In the genomic region with DNA sequence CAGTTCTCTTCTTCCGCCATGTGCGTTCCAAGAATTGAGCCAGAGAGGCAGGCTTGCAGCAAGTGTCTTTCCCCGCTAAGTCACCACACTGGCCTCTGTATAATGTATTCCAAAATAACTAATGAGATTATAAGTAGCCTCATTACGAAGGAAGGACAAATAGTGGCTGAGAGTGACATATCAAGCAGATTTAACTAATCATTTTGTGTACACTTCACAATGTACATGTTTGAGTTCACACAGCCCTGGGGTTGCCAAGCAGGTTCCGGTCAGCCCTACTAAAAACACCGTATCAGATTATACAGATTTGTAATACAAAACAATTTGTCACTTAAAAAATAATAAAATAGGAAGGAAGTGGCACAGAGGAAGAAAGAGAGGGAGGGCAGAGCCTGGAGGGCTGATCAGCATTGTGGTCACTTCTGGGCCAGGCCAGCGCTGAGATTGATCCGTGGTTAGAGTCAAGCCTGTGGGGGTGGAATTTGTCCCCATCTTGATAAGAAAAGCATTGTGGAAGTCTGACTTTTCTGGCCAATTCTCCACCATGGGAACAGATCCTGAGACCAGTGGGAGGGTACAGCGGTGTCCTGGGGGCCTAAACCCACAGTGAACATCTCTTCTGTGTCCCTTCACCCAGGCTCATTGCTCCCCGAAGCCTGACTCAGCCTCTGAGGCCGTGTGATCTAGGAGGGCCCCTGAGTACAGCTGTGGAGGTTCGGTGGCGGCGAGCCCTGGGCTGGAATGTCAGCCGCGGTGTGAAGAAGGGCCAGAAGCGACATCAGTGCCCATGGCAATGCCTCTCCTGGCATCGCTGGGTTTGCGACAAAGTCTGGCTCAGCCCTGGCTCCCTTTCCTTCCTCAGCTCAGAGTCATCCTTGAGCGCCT, we compare ENCODE assay signal across 21 mouse cellular contexts. TPM values are rescaled to one million over a fixed set of nuclear protein-coding genes. Genes with fewer than 3 reads are reported as not detected.
DNase-seq lines count a peak whose midpoint lies in the region; ATAC-seq and TF ChIP-seq lines count a peak whose summit lies in the region.
"Had no signal": no experiment of that assay in that cellular context is flagged by ENCODE, and none has a peak within 500 bp of the region (broad histone marks: within the 10 kb centered on the region; RNA-seq: fewer than 3 reads in every experiment).

No protein-coding gene starts in this region.

- no peak overlapping the region for H3K9ac ChIP-seq in midbrain, embryonic 16.5 days (ENCODE audit: low read depth, low read length)
- H3K9ac ChIP-seq in ES-Bruce4 (ENCODE audit: low read depth, poor library complexity, severe bottlenecking): peak overlapping the region; percentile 20; the same call in 1 of the 2 replicates
- no peak overlapping the region for H3K9ac ChIP-seq in stomach, postnatal 0 days (ENCODE audit: low read length)
- no peak overlapping the region for H3K9ac ChIP-seq in forebrain, embryonic 14.5 days (ENCODE audit: low read length)
- H3K9ac ChIP-seq: forebrain, embryonic 13.5 days; heart, embryonic 12.5 days; kidney, embryonic 15.5 days; liver, embryonic 15.5 days; lung, embryonic 15.5 days; midbrain, embryonic 15.5 days; neural tube, embryonic 15.5 days had no signal

- H3K4me3 ChIP-seq in midbrain, embryonic 10.5 days: no peak overlapping the region
- no peak overlapping the region for H3K4me3 ChIP-seq in midbrain, embryonic 16.5 days (ENCODE audit: low read depth, low read length)
- peak overlapping the region; percentile 13; the same call in 1 of the 2 replicates for H3K4me3 ChIP-seq in ES-Bruce4 (ENCODE audit: low read depth, low read length)
- no peak overlapping the region for H3K4me3 ChIP-seq in stomach, postnatal 0 days (ENCODE audit: low read depth, low read length)
- H3K4me3 ChIP-seq in forebrain, embryonic 14.5 days (ENCODE audit: low read depth, low read length): no peak overlapping the region
- H3K4me3 ChIP-seq: forebrain, embryonic 13.5 days; heart, embryonic 12.5 days; kidney, embryonic 15.5 days; liver, embryonic 15.5 days; lung, embryonic 15.5 days; midbrain, embryonic 15.5 days; neural tube, embryonic 15.5 days had no signal

- no peak for TF ChIP-seq EP300 in ES-Bruce4 (IDR thresholded peaks at IDR 0.05; ENCODE audit: insufficient read depth, low read depth, low read length)
- no peak for TF ChIP-seq EP300 in stomach, postnatal 0 days (optimal IDR thresholded peaks at IDR 0.05)

- no peak for DNase-seq in midbrain, embryonic 10.5 days (ENCODE audit: low spot score)
- peak; percentile 32 for DNase-seq in gastrocnemius, postnatal 14 days
- peak; percentile 41 for DNase-seq in stomach, postnatal 0 days (ENCODE audit: low spot score)
- DNase-seq in forebrain, embryonic 14.5 days (ENCODE audit: low spot score): no peak
- DNase-seq in kidney, adult 18-20 months: no peak
- DNase-seq: adrenal gland, postnatal 25 days; cerebellum, adult 8-10 months; cerebellum, postnatal 36 days; heart, postnatal 10 days had no signal

- no peaks in the 10 kb centered on the region for H3K36me3 ChIP-seq in midbrain, embryonic 10.5 days
- H3K36me3 ChIP-seq in midbrain, embryonic 16.5 days (ENCODE audit: control insufficient read depth, insufficient read depth, low read length): no peaks in the 10 kb centered on the region
- H3K36me3 ChIP-seq in ES-Bruce4 (ENCODE audit: control insufficient read depth, insufficient read depth, low read length, poor library complexity, severe bottlenecking): no peaks in the 10 kb centered on the region
- H3K36me3 ChIP-seq in stomach, postnatal 0 days (ENCODE audit: control insufficient read depth, insufficient read depth, low read length): no peaks in the 10 kb centered on the region
- H3K36me3 ChIP-seq in forebrain, embryonic 14.5 days (ENCODE audit: control insufficient read depth, insufficient read depth, low read length): no peaks in the 10 kb centered on the region
- H3K36me3 ChIP-seq: G1E; heart, embryonic 12.5 days; kidney, embryonic 15.5 days; liver, embryonic 15.5 days; lung, embryonic 15.5 days; midbrain, embryonic 15.5 days; neural tube, embryonic 15.5 days had no signal

- intact Hi-C loops in gastrocnemius, postnatal 14 days (cut with DNase I; ENCODE audit: low total_unique reads): no loop called here

- H3K9me3 ChIP-seq in midbrain, embryonic 10.5 days (replicated peaks): no peaks in the 10 kb centered on the region; the same call in 1 of the 2 replicates
- no peaks in the 10 kb centered on the region for H3K9me3 ChIP-seq in midbrain, embryonic 16.5 days (replicated peaks; ENCODE audit: control insufficient read depth, low read length, poor library complexity, severe bottlenecking)
- H3K9me3 ChIP-seq in ES-Bruce4 (replicated peaks; ENCODE audit: control insufficient read depth, insufficient read depth, low read length, poor library complexity, severe bottlenecking): no peaks in the 10 kb centered on the region
- no peaks in the 10 kb centered on the region for H3K9me3 ChIP-seq in stomach, postnatal 0 days (ENCODE audit: control insufficient read depth, low read length)
- no peaks in the 10 kb centered on the region for H3K9me3 ChIP-seq in forebrain, embryonic 14.5 days (replicated peaks; ENCODE audit: control insufficient read depth, low read length)
- H3K9me3 ChIP-seq: forebrain, embryonic 13.5 days; heart, embryonic 12.5 days; kidney, embryonic 15.5 days; liver, embryonic 15.5 days; lung, embryonic 15.5 days; midbrain, embryonic 15.5 days; neural tube, embryonic 15.5 days had no signal

- no peak for TF ChIP-seq CTCF in ES-Bruce4 (IDR thresholded peaks at IDR 0.05; ENCODE audit: low read depth, low read length)
- TF ChIP-seq CTCF in stomach, postnatal 0 days (IDR thresholded peaks at IDR 0.05; ENCODE audit: low read depth): no peak

- no peak for ATAC-seq in midbrain, embryonic 16.5 days
- peak; percentile 66 for ATAC-seq in stomach, postnatal 0 days (ENCODE audit: low FRiP score, low TSS enrichment)
- ATAC-seq in forebrain, embryonic 14.5 days: no peak
- ATAC-seq: forebrain, embryonic 13.5 days; hindbrain, postnatal 0 days; intestine, embryonic 16.5 days; midbrain, embryonic 15.5 days had no signal

- no peak for TF ChIP-seq POLR2A in ES-Bruce4 (IDR thresholded peaks at IDR 0.05; ENCODE audit: insufficient read depth, low read length)

- 85% methylated on average over 20 of the region's 20 CpGs for WGBS in midbrain, embryonic 10.5 days
- 79% methylated on average over 20 of the region's 20 CpGs for WGBS in midbrain, embryonic 16.5 days
- 68% methylated on average over 20 of the region's 20 CpGs for WGBS in stomach, postnatal 0 days
- WGBS in forebrain, embryonic 14.5 days: 73% methylated on average over 20 of the region's 20 CpGs

- H3K27me3 ChIP-seq in midbrain, embryonic 10.5 days (ENCODE audit: low read depth, poor library complexity, severe bottlenecking): no peaks in the 10 kb centered on the region
- no peaks in the 10 kb centered on the region for H3K27me3 ChIP-seq in midbrain, embryonic 16.5 days (ENCODE audit: control insufficient read depth, insufficient read depth, low read depth, low read length)
- no peaks in the 10 kb centered on the region for H3K27me3 ChIP-seq in ES-Bruce4 (ENCODE audit: control insufficient read depth, insufficient read depth, low read length, poor library complexity, severe bottlenecking)
- H3K27me3 ChIP-seq in stomach, postnatal 0 days (ENCODE audit: control insufficient read depth, insufficient read depth, low read length): no peaks in the 10 kb centered on the region
- no peaks in the 10 kb centered on the region for H3K27me3 ChIP-seq in forebrain, embryonic 14.5 days (replicated peaks; ENCODE audit: control insufficient read depth, insufficient read depth, low read length)
- H3K27me3 ChIP-seq: heart, embryonic 12.5 days; kidney, embryonic 15.5 days; liver, embryonic 15.5 days; lung, embryonic 15.5 days; midbrain, embryonic 15.5 days; neural tube, embryonic 15.5 days had no signal

- peaks cover 19% of the 10 kb centered on the region for H3K4me1 ChIP-seq in midbrain, embryonic 10.5 days
- H3K4me1 ChIP-seq in midbrain, embryonic 16.5 days (ENCODE audit: control insufficient read depth, insufficient read depth, low read length): no peaks in the 10 kb centered on the region
- H3K4me1 ChIP-seq in ES-Bruce4 (ENCODE audit: control insufficient read depth, insufficient read depth, low read length): peaks cover 10% of the 10 kb centered on the region
- no peaks in the 10 kb centered on the region for H3K4me1 ChIP-seq in stomach, postnatal 0 days (replicated peaks; ENCODE audit: control insufficient read depth, insufficient read depth)
- H3K4me1 ChIP-seq in forebrain, embryonic 14.5 days (ENCODE audit: control insufficient read depth, insufficient read depth, low read length): no peaks in the 10 kb centered on the region
- H3K4me1 ChIP-seq: forebrain, embryonic 13.5 days; lung, embryonic 15.5 days; midbrain, embryonic 15.5 days; neural tube, embryonic 15.5 days had no signal

- no peak overlapping the region for H3K4me2 ChIP-seq in midbrain, embryonic 16.5 days (ENCODE audit: low read length)
- H3K4me2 ChIP-seq in stomach, postnatal 0 days (replicated peaks; ENCODE audit: low read depth): no peak overlapping the region
- H3K4me2 ChIP-seq in forebrain, embryonic 14.5 days (ENCODE audit: low read length): no peak overlapping the region
- H3K4me2 ChIP-seq: forebrain, embryonic 13.5 days; heart, embryonic 12.5 days; kidney, embryonic 15.5 days; liver, embryonic 15.5 days; lung, embryonic 15.5 days; midbrain, embryonic 15.5 days; neural tube, embryonic 15.5 days had no signal

- peak overlapping the region; percentile 23; the same call in 1 of the 2 replicates for H3K27ac ChIP-seq in midbrain, embryonic 10.5 days (replicated peaks)
- no peak overlapping the region for H3K27ac ChIP-seq in midbrain, embryonic 16.5 days (ENCODE audit: low read length)
- no peak overlapping the region for H3K27ac ChIP-seq in ES-Bruce4 (ENCODE audit: insufficient read depth, low read length)
- no peak overlapping the region for H3K27ac ChIP-seq in stomach, postnatal 0 days (replicated peaks)
- no peak overlapping the region for H3K27ac ChIP-seq in forebrain, embryonic 14.5 days (ENCODE audit: low read depth, low read length)
- H3K27ac ChIP-seq: forebrain, embryonic 13.5 days; hindbrain, postnatal 0 days; kidney, embryonic 15.5 days; liver, embryonic 15.5 days; lung, embryonic 15.5 days; midbrain, embryonic 15.5 days; neural tube, embryonic 15.5 days had no signal

RNA-seq across cellular contexts. Expression of gene Tcf7l2, which starts 21.9 kb away (rescaled TPM):
- polyA plus RNA-seq in midbrain, embryonic 10.5 days (2016; fragmentation: Nextera tagmentation; extraction: Ambion mirVana): 180 and 255 TPM in 2 replicates
- 824 and 1,080 TPM in 2 replicates for polyA plus RNA-seq in midbrain, embryonic 16.5 days (2015; fragmentation: Nextera tagmentation; extraction: Ambion mirVana)
- polyA plus RNA-seq in ES-Bruce4 (2011; ENCODE audit: insufficient read depth, insufficient read length, low read depth, missing spikeins): 23.8 and 29.0 TPM in 2 replicates
- total RNA-seq in gastrocnemius, postnatal 14 days (2021): 10 to 100 TPM; 10.7 to 12.9 TPM
- 40.6 and 41.7 TPM in 2 replicates for polyA plus RNA-seq in stomach, postnatal 0 days (2015; fragmentation: Nextera tagmentation; extraction: Ambion mirVana)
- 196 and 221 TPM in 2 replicates for polyA plus RNA-seq in forebrain, embryonic 14.5 days (2014; fragmentation: Nextera tagmentation; extraction: Ambion mirVana)

Comparison
In these comparisons a context has a peak if more than half of its experiments do, and no peak if none do; other contexts are left out.
1. DNase-seq: peak in gastrocnemius, postnatal 14 days (single experiment) and stomach, postnatal 0 days (single experiment); none in midbrain, embryonic 10.5 days (single experiment), forebrain, embryonic 14.5 days (single experiment) and kidney, adult 18-20 months (single experiment).